Mouse (Mus musculus) liver, adult 2 months (tissue): ENCODE data around the gene Anks1b. TPM values are rescaled to one million over a fixed set of nuclear protein-coding genes. Genes with fewer than 3 reads are reported as not detected.

Experiments used
- DNase-seq: peaks from one replicate; pipeline ENCODE4 v3.0.0-alpha.2; 2011; ENCODE audit warnings: low read depth, low spot score; ENCODE audit errors: extremely low read depth
- H3K27ac ChIP-seq: fragments of 200-500 bp; replicated peaks from 2 replicates; pipeline ENCODE4 v1.5.1; 2012; ENCODE audit warnings: low read depth, mild to moderate bottlenecking, control low read depth, inconsistent platforms, low read length; ENCODE audit not compliant: insufficient read depth
- H3K27me3 ChIP-seq: fragments of 200-500 bp; 2 replicates; pipeline ENCODE4 v1.6.1; 2012; ENCODE audit warnings: mild to moderate bottlenecking, moderate library complexity, low read length, inconsistent platforms; ENCODE audit not compliant: control insufficient read depth, insufficient read depth
- H3K36me3 ChIP-seq: fragments of 200-500 bp; 2 replicates; pipeline ENCODE4 v1.6.1; 2012; ENCODE audit warnings: low read length, inconsistent platforms; ENCODE audit not compliant: control insufficient read depth, insufficient read depth
- H3K4me1 ChIP-seq: fragments of 200-500 bp; 2 replicates; pipeline ENCODE4 v1.6.1; 2011; ENCODE audit warnings: low read length; ENCODE audit not compliant: control insufficient read depth, insufficient read depth
- H3K4me3 ChIP-seq: fragments of 200-500 bp; 2 replicates; pipeline ENCODE4 v1.5.1; 2011; ENCODE audit warnings: low read depth, mild to moderate bottlenecking, control low read depth, low read length, moderate library complexity; ENCODE audit not compliant: insufficient read depth
- H3K79me2 ChIP-seq: fragments of 200-500 bp; 2 replicates; pipeline ENCODE4 v1.6.1; 2012; ENCODE audit warnings: inconsistent platforms, mild to moderate bottlenecking, low read length, moderate library complexity; ENCODE audit not compliant: control insufficient read depth, insufficient read depth
- H3K9ac ChIP-seq: fragments of 200-500 bp; 2 replicates; pipeline ENCODE4 v1.6.1; 2012; ENCODE audit warnings: low read depth, mild to moderate bottlenecking, control low read depth, inconsistent platforms, low read length
- CTCF ChIP-seq: fragments of 200-500 bp; IDR thresholded peaks from 2 replicates; pipeline ENCODE4 v1.5.1; 2011; ENCODE audit warnings: low read depth, low read length, control low read depth
- POLR2A ChIP-seq: fragments of 200-500 bp; IDR thresholded peaks from 2 replicates; pipeline ENCODE4 v1.6.1; 2011; ENCODE audit warnings: low read length, control low read depth; ENCODE audit not compliant: insufficient read depth; ENCODE audit errors: extremely low read depth
- WGBS: fragments of 180-500 bp; shearing (Covaris S2); methylation state at CpG from one replicate; pipeline ENCODE4 v1.1.7; 2018; 5-methylcytosine and 5-hydroxymethylcytosine counted together
- polyA plus RNA-seq: library from polyadenylated mRNA; depleted of rRNA; stranded (reverse); fragments of >200 nt; gene quantifications from 2 replicates; pipeline ENCODE4 v1.2.3, GENCODE M21; 2012
- total RNA-seq: library from RNA; depleted of rRNA; stranded (reverse); fragments of >200 nt; gene quantifications from 2 replicates; pipeline ENCODE4 v1.2.3, GENCODE M21; 2014

The Anks1b gene
- total and polyA plus RNA-seq, 2 experiments = under 0.01 TPM; not detected in 1

GRCm38 (mm10) chr10:90709602-90709931 is 836.3 kb downstream of the Anks1b start:
- Histone ChIP-seq H3K27ac (no peak overlapping the region), H3K9ac (no peak overlapping the region), H3K4me3 (no peak overlapping the region), H3K4me1 (no peaks in the 10 kb centered on the region), H3K36me3 (no peaks in the 10 kb centered on the region), H3K79me2 (no peaks in the 10 kb centered on the region), H3K27me3 (no peaks in the 10 kb centered on the region)
- DNase-seq = no peak
- 37% methylated on average over 5 of the region's 5 CpGs for WGBS
- TF ChIP-seq POLR2A (no peak), CTCF (no peak)

GRCm38 (mm10) chr10:90717961-90718360 is 844.7 kb downstream of the Anks1b start:
- H3K79me2 ChIP-seq = no peaks in the 10 kb centered on the region
- no peak for DNase-seq
- WGBS = 55% methylated on average over 11 of the region's 11 CpGs

GRCm38 (mm10) chr10:90718684-90719083 is 845.4 kb downstream of the Anks1b start:
- H3K27ac ChIP-seq = no peak overlapping the region
- TF ChIP-seq CTCF = no peak
- no peaks in the 10 kb centered on the region for H3K4me1 ChIP-seq
- H3K4me3 ChIP-seq = no peak overlapping the region
- no peak for DNase-seq
- H3K79me2 ChIP-seq = no peaks in the 10 kb centered on the region
- WGBS = 85% methylated on average over 9 of the region's 9 CpGs
- no peaks in the 10 kb centered on the region for H3K36me3 ChIP-seq
- H3K27me3 ChIP-seq = no peaks in the 10 kb centered on the region
- no peak overlapping the region for H3K9ac ChIP-seq

More at GRCm38 (mm10) chr10:90717961-90718360, 844.7 kb downstream of the Anks1b start:
- no peaks in the 10 kb centered on the region for H3K4me1 ChIP-seq
- H3K36me3 ChIP-seq = no peaks in the 10 kb centered on the region
- H3K9ac ChIP-seq = no peak overlapping the region
- H3K4me3 ChIP-seq = no peak overlapping the region
- TF ChIP-seq POLR2A (no peak), CTCF (no peak)
- H3K27ac ChIP-seq = no peak overlapping the region
- H3K27me3 ChIP-seq = no peaks in the 10 kb centered on the region

- no peak for DNase-seq
- Histone ChIP-seq H3K9ac (no peak overlapping the region), H3K79me2 (no peaks in the 10 kb centered on the region), H3K4me3 (no peak overlapping the region), H3K27me3 (no peaks in the 10 kb centered on the region), H3K36me3 (no peaks in the 10 kb centered on the region), H3K27ac (no peak overlapping the region), H3K4me1 (no peaks in the 10 kb centered on the region)
- TF ChIP-seq CTCF = no peak
- 49% methylated on average over 4 of the region's 4 CpGs for WGBS
These were observed 846.7 kb downstream of the Anks1b start for GRCm38 (mm10) chr10:90719996-90720395.

GRCm38 (mm10) chr10:90723071-90723494 is 849.8 kb downstream of the Anks1b start:
- TF ChIP-seq POLR2A = no peak
- TF ChIP-seq CTCF = no peak
- no peaks in the 10 kb centered on the region for H3K79me2 ChIP-seq
- 71% methylated on average over 5 of the region's 5 CpGs for WGBS
- DNase-seq = no peak
- H3K36me3 ChIP-seq = no peaks in the 10 kb centered on the region
- no peaks in the 10 kb centered on the region for H3K27me3 ChIP-seq
- H3K4me1 ChIP-seq = no peaks in the 10 kb centered on the region
- H3K27ac ChIP-seq = no peak overlapping the region
- H3K9ac ChIP-seq = no peak overlapping the region
- no peak overlapping the region for H3K4me3 ChIP-seq

GRCm38 (mm10) chr10:90723941-90724341 is 850.6 kb downstream of the Anks1b start:
- WGBS = 77% methylated on average over 13 of the region's 13 CpGs
- no peaks in the 10 kb centered on the region for H3K79me2 ChIP-seq
- H3K27ac ChIP-seq = no peak overlapping the region
- H3K36me3 ChIP-seq = no peaks in the 10 kb centered on the region
- H3K9ac ChIP-seq = no peak overlapping the region
- no peak for TF ChIP-seq CTCF
- no peak for TF ChIP-seq POLR2A
- DNase-seq = no peak
- no peak overlapping the region for H3K4me3 ChIP-seq
- H3K27me3 ChIP-seq = no peaks in the 10 kb centered on the region
- no peaks in the 10 kb centered on the region for H3K4me1 ChIP-seq
